Comparison of ENCODE assay signal across 8 mouse cellular contexts in genomic region chr4:124894508-124895428, GRCm38 (mm10). TPM values are rescaled to one million over a fixed set of nuclear protein-coding genes. Genes with fewer than 3 reads are reported as not detected.
A peak's percentile ranks its signal among the peaks of the same experiment; 100 is the strongest.
DNase-seq lines count a peak whose midpoint lies in the region; ATAC-seq lines count a peak whose summit lies in the region.

No protein-coding gene starts in this region.

- peaks cover 45% of the 10 kb centered on the region for H3K27me3 ChIP-seq in lung, embryonic 16.5 days (ENCODE audit: control insufficient read depth, insufficient read depth, low read depth, low read length)
- H3K27me3 ChIP-seq in hindbrain, embryonic 13.5 days, result peaks cover 67% of the 10 kb centered on the region
- H3K27me3 ChIP-seq in liver, embryonic 15.5 days, result peaks cover 74% of the 10 kb centered on the region

- peak overlapping the region; percentile 33 for H3K4me3 ChIP-seq in lung, embryonic 16.5 days (ENCODE audit: low read length)
- peak overlapping the region; percentile 50 for H3K4me3 ChIP-seq in hindbrain, embryonic 13.5 days
- peak overlapping the region; percentile 29; the same call in 1 of the 2 replicates for H3K4me3 ChIP-seq in liver, embryonic 15.5 days (replicated peaks)

- ATAC-seq in lung, embryonic 16.5 days (ENCODE audit: low read depth), result no peak
- peak; percentile 73 for ATAC-seq in hindbrain, embryonic 13.5 days (ENCODE audit: low FRiP score)
- no peak for ATAC-seq in liver, embryonic 15.5 days (ENCODE audit: insufficient read depth)

- DNase-seq in lung, adult 18-20 months, result no peak
- DNase-seq in cerebellum, postnatal 36 days, result peak; percentile 75 to 82
- peak; percentile 49 for DNase-seq in right cerebral cortex, postnatal 4 days
- no peak for DNase-seq in yolk sac, embryonic 10.5 days (ENCODE audit: low spot score)
- DNase-seq in urinary bladder, postnatal 10 days (ENCODE audit: low spot score), result no peak

- H3K27ac ChIP-seq in lung, embryonic 16.5 days (ENCODE audit: low read length), result no peak overlapping the region
- peak overlapping the region; percentile 55; the same call in 1 of the 2 replicates for H3K27ac ChIP-seq in hindbrain, embryonic 13.5 days
- H3K27ac ChIP-seq in liver, embryonic 15.5 days (replicated peaks), result no peak overlapping the region

- H3K4me1 ChIP-seq in lung, embryonic 16.5 days (replicated peaks; ENCODE audit: control insufficient read depth, insufficient read depth, low read length), result no peaks in the 10 kb centered on the region; the same call in 1 of the 2 replicates
- peaks cover 36% of the 10 kb centered on the region for H3K4me1 ChIP-seq in hindbrain, embryonic 13.5 days (replicated peaks)
- H3K4me1 ChIP-seq in liver, embryonic 15.5 days (replicated peaks), result peaks cover 12% of the 10 kb centered on the region; the same call in 1 of the 2 replicates

- H3K36me3 ChIP-seq in lung, embryonic 16.5 days (ENCODE audit: control insufficient read depth, insufficient read depth, low read length), result no peaks in the 10 kb centered on the region
- no peaks in the 10 kb centered on the region for H3K36me3 ChIP-seq in hindbrain, embryonic 13.5 days
- H3K36me3 ChIP-seq in liver, embryonic 15.5 days (replicated peaks), result no peaks in the 10 kb centered on the region

- H3K9me3 ChIP-seq in lung, embryonic 16.5 days (ENCODE audit: control insufficient read depth, low read length), result no peaks in the 10 kb centered on the region
- no peaks in the 10 kb centered on the region for H3K9me3 ChIP-seq in hindbrain, embryonic 13.5 days
- no peaks in the 10 kb centered on the region for H3K9me3 ChIP-seq in liver, embryonic 15.5 days (replicated peaks)

- peak overlapping the region; percentile 56 for H3K4me2 ChIP-seq in lung, embryonic 16.5 days (ENCODE audit: low read depth, low read length)
- peak overlapping the region; percentile 68 for H3K4me2 ChIP-seq in hindbrain, embryonic 13.5 days
- H3K4me2 ChIP-seq in liver, embryonic 15.5 days, result peak overlapping the region; percentile 51

- WGBS in lung, embryonic 16.5 days, result 2% methylated on average over 63 of the region's 83 CpGs
- 1% methylated on average over 83 of the region's 83 CpGs for WGBS in hindbrain, embryonic 13.5 days
- 2% methylated on average over 83 of the region's 83 CpGs for WGBS in liver, embryonic 15.5 days (ENCODE audit: insufficient replicate concordance)

- H3K9ac ChIP-seq in lung, embryonic 16.5 days (ENCODE audit: low read length), result no peak overlapping the region
- H3K9ac ChIP-seq in hindbrain, embryonic 13.5 days, result peak overlapping the region; percentile 74
- no peak overlapping the region for H3K9ac ChIP-seq in liver, embryonic 15.5 days

RNA-seq across cellular contexts. Expression of gene Epha10, which starts 14.1 kb away (rescaled TPM):
- polyA plus RNA-seq in lung, embryonic 16.5 days (2015; fragmentation: Nextera tagmentation; extraction: Ambion mirVana), result not detected in 2 replicates
- polyA plus RNA-seq in hindbrain, embryonic 13.5 days (2015; fragmentation: Nextera tagmentation; extraction: Ambion mirVana), result 5.4 and 6.2 TPM in 2 replicates
- polyA plus RNA-seq in liver, embryonic 15.5 days (2015; fragmentation: Nextera tagmentation; extraction: Ambion mirVana), result not detected in 2 replicates

RNA-seq across cellular contexts. Expression of gene Maneal, which starts 32.8 kb away (rescaled TPM):
- polyA plus RNA-seq in lung, embryonic 16.5 days (2015; fragmentation: Nextera tagmentation; extraction: Ambion mirVana), result 0.18 and 0.33 TPM in 2 replicates
- 8.1 and 8.8 TPM in 2 replicates for polyA plus RNA-seq in hindbrain, embryonic 13.5 days (2015; fragmentation: Nextera tagmentation; extraction: Ambion mirVana)
- polyA plus RNA-seq in liver, embryonic 15.5 days (2015; fragmentation: Nextera tagmentation; extraction: Ambion mirVana), result 0.03 TPM in 1 of 2 replicates, not detected in the other

RNA-seq across cellular contexts. Expression of gene 9930104L06Rik, which starts 42.1 kb away (rescaled TPM):
- polyA plus RNA-seq in lung, embryonic 16.5 days (2015; fragmentation: Nextera tagmentation; extraction: Ambion mirVana), result 11.1 and 13.1 TPM in 2 replicates
- polyA plus RNA-seq in hindbrain, embryonic 13.5 days (2015; fragmentation: Nextera tagmentation; extraction: Ambion mirVana), result 13.1 and 15.9 TPM in 2 replicates
- 5.2 TPM in 2 replicates for polyA plus RNA-seq in liver, embryonic 15.5 days (2015; fragmentation: Nextera tagmentation; extraction: Ambion mirVana)

RNA-seq across cellular contexts. Expression of gene 1110065P20Rik, which starts 43.8 kb away (rescaled TPM):
- 45.6 TPM in 2 replicates for polyA plus RNA-seq in lung, embryonic 16.5 days (2015; fragmentation: Nextera tagmentation; extraction: Ambion mirVana)
- 77.8 and 84.4 TPM in 2 replicates for polyA plus RNA-seq in hindbrain, embryonic 13.5 days (2015; fragmentation: Nextera tagmentation; extraction: Ambion mirVana)
- 12.6 and 12.7 TPM in 2 replicates for polyA plus RNA-seq in liver, embryonic 15.5 days (2015; fragmentation: Nextera tagmentation; extraction: Ambion mirVana)

RNA-seq across cellular contexts. Expression of gene Yrdc, which starts 44.3 kb away (rescaled TPM):
- polyA plus RNA-seq in lung, embryonic 16.5 days (2015; fragmentation: Nextera tagmentation; extraction: Ambion mirVana), result 23.9 and 27.5 TPM in 2 replicates
- 40.5 and 41.1 TPM in 2 replicates for polyA plus RNA-seq in hindbrain, embryonic 13.5 days (2015; fragmentation: Nextera tagmentation; extraction: Ambion mirVana)
- polyA plus RNA-seq in liver, embryonic 15.5 days (2015; fragmentation: Nextera tagmentation; extraction: Ambion mirVana), result 16.4 and 21.8 TPM in 2 replicates

Comparison
In these comparisons a context has a peak if more than half of its experiments do, and no peak if none do; other contexts are left out.
1. DNase-seq: peak in cerebellum, postnatal 36 days (2 of 2) and right cerebral cortex, postnatal 4 days (single experiment); none in lung, adult 18-20 months (0 of 2), yolk sac, embryonic 10.5 days (single experiment) and urinary bladder, postnatal 10 days (single experiment).
2. Peak in every context shown above with its lines, with median percentiles within 50 percentile points of each other: H3K4me2 ChIP-seq and H3K4me3 ChIP-seq.